Mouse (Mus musculus): ENCODE results near the gene Mgat5b.

Gene Mgat5b

DNA sequence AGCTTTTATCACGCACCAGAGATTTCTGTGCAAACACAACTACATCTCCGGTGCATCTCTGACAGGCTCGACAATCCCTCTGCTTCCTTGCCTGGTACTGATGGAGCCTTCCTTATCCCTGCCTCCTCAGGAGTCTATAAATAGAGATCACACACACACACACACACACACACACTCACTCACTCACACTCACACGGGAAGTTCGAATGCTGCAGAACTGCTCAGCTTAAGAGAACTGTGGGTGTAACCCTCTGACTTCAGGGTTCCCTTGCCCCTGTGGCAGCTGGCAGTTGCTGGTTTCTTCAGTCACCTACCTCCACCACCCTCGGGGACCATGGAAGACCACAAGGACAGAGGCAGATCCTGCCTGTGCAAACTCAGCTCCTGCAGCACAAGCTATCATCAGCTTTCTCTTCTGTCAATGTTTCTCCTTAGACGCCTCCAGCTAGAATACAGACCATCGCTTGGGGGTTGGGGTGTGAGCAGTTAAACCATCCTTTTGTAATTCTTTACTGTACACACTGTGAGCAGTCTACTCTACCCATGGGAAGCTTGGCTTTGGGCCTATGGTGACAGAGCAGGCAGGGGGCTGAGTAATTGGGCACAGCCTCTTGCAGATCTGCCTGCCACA lies 111.9 kb downstream of the Mgat5b start:
- no peak for DNase-seq (ENCODE audit: low read depth, low spot score)

DNA sequence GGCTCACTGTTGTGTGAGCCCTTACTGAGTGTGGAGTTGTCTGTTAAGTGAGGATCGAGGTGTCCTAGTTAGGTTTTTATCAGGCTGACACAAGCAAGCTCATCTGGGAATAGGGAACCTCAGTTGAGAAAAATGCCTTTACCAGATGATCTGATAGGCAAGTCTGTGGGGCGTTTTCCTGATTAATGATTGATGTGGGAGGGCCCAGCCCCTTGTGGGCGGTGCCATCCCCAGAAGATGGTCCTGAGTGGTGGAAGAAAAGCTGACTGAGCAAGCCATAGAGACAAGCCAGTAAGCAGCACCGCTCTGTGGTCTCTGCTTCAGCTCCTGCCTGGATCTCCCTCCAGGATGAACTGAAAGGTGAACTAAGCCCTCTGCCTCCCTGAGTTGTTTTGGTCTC lies 112.6 kb downstream of the Mgat5b start:
- DNase-seq (ENCODE audit: low read depth, low spot score), result no peak

GRCm38 (mm10) chr11:117035661-117036336 lies 117.1 kb downstream of the Mgat5b start:
- no peak for DNase-seq (ENCODE audit: low read depth, low spot score)

Data from brain, embryonic 18.5 days (tissue).